Mouse (Mus musculus): ENCODE data around the gene Dctn3. TPM values are rescaled to one million over a fixed set of nuclear protein-coding genes. Genes with fewer than 3 reads are reported as not detected.

Dctn3 gene
- polyA plus RNA-seq (2014; fragmentation: Illumina TruSeq; extraction: RNeasy Lipid Tissue Mini Kit (QIAGEN cat#74804); ENCODE audit: low read depth, low replicate concordance) = 116 TPM

GRCm38 (mm10) chr4:41722918-41723351, at the start of gene Dctn3:
Dctn3 (minus strand) TSS chr4:41723170.

GRCm38 (mm10) chr4:41755338-41756305, 32.7 kb upstream of the Dctn3 start, which contains the start of gene Sigmar1:
Sigmar1 (minus strand) TSS chr4:41756157.

GRCm38 (mm10) chr4:41754797-41755337, 31.9 kb upstream of the Dctn3 start, which contains the start of gene Galt:
Galt (plus strand) TSS chr4:41755228.

GRCm38 (mm10) chr4:41731052-41731765, 8.2 kb upstream of the Dctn3 start, which contains the start of gene Arid3c:
Arid3c (minus strand) TSS chr4:41731142.

GRCm38 (mm10) chr4:41713197-41714067, 9.5 kb downstream of the Dctn3 start, which contains the start of gene Rpp25l:
Rpp25l (minus strand) TSS chr4:41713534.

GRCm38 (mm10) chr4:41699783-41700182, 23.2 kb downstream of the Dctn3 start, which contains the start of gene Il11ra1:
Il11ra1 (plus strand) TSS chr4:41699989.

GRCm38 (mm10) chr4:41696930-41697841, 25.8 kb downstream of the Dctn3 start, which contains the start of gene Cntfr:
Cntfr (minus strand) TSS chr4:41697089.

Other genes starting within 250 kb of the Dctn3 start
- gene AI464131, start 220.1 kb downstream of the Dctn3 start, polyA plus RNA-seq (2014; fragmentation: Illumina TruSeq; extraction: RNeasy Lipid Tissue Mini Kit (QIAGEN cat#74804); ENCODE audit: low read depth, low replicate concordance) = 11.5 TPM
- gene 1110017D15Rik, start 205.8 kb downstream of the Dctn3 start, polyA plus RNA-seq (2014; fragmentation: Illumina TruSeq; extraction: RNeasy Lipid Tissue Mini Kit (QIAGEN cat#74804); ENCODE audit: low read depth, low replicate concordance) = 17.3 TPM
- 15.3 TPM for gene Fam219a, start 153.6 kb downstream of the Dctn3 start, polyA plus RNA-seq (2014; fragmentation: Illumina TruSeq; extraction: RNeasy Lipid Tissue Mini Kit (QIAGEN cat#74804); ENCODE audit: low read depth, low replicate concordance)
- 3.5 TPM for gene Dnaic1, start 153.4 kb downstream of the Dctn3 start, polyA plus RNA-seq (2014; fragmentation: Illumina TruSeq; extraction: RNeasy Lipid Tissue Mini Kit (QIAGEN cat#74804); ENCODE audit: low read depth, low replicate concordance)
- gene Enho, start 82.8 kb downstream of the Dctn3 start, polyA plus RNA-seq (2014; fragmentation: Illumina TruSeq; extraction: RNeasy Lipid Tissue Mini Kit (QIAGEN cat#74804); ENCODE audit: low read depth, low replicate concordance) = 6.7 TPM
- 5.9 TPM for gene Cntfr, start 26.1 kb downstream of the Dctn3 start, polyA plus RNA-seq (2014; fragmentation: Illumina TruSeq; extraction: RNeasy Lipid Tissue Mini Kit (QIAGEN cat#74804); ENCODE audit: low read depth, low replicate concordance)
- 70.6 TPM for gene Il11ra1, start 23.2 kb downstream of the Dctn3 start, polyA plus RNA-seq (2014; fragmentation: Illumina TruSeq; extraction: RNeasy Lipid Tissue Mini Kit (QIAGEN cat#74804); ENCODE audit: low read depth, low replicate concordance)
- 28.9 TPM for gene Rpp25l, start 9.6 kb downstream of the Dctn3 start, polyA plus RNA-seq (2014; fragmentation: Illumina TruSeq; extraction: RNeasy Lipid Tissue Mini Kit (QIAGEN cat#74804); ENCODE audit: low read depth, low replicate concordance)
- not detected for gene Arid3c, start 8.0 kb upstream of the Dctn3 start, polyA plus RNA-seq (2014; fragmentation: Illumina TruSeq; extraction: RNeasy Lipid Tissue Mini Kit (QIAGEN cat#74804); ENCODE audit: low read depth, low replicate concordance)
- 26.4 TPM for gene Galt, start 32.1 kb upstream of the Dctn3 start, polyA plus RNA-seq (2014; fragmentation: Illumina TruSeq; extraction: RNeasy Lipid Tissue Mini Kit (QIAGEN cat#74804); ENCODE audit: low read depth, low replicate concordance)
- 73.4 TPM for gene Sigmar1, start 33.0 kb upstream of the Dctn3 start, polyA plus RNA-seq (2014; fragmentation: Illumina TruSeq; extraction: RNeasy Lipid Tissue Mini Kit (QIAGEN cat#74804); ENCODE audit: low read depth, low replicate concordance)
- 49.4 TPM for gene Ccl27a, start 51.1 kb upstream of the Dctn3 start, polyA plus RNA-seq (2014; fragmentation: Illumina TruSeq; extraction: RNeasy Lipid Tissue Mini Kit (QIAGEN cat#74804); ENCODE audit: low read depth, low replicate concordance)
- gene Gm21541, start 180.4 kb upstream of the Dctn3 start, polyA plus RNA-seq (2014; fragmentation: Illumina TruSeq; extraction: RNeasy Lipid Tissue Mini Kit (QIAGEN cat#74804); ENCODE audit: low read depth, low replicate concordance) = 34.3 TPM
- gene Gm20878, start 218.4 kb upstream of the Dctn3 start, polyA plus RNA-seq (2014; fragmentation: Illumina TruSeq; extraction: RNeasy Lipid Tissue Mini Kit (QIAGEN cat#74804); ENCODE audit: low read depth, low replicate concordance) = 6.0 TPM
- gene Fam205a4, start 242.9 kb upstream of the Dctn3 start, polyA plus RNA-seq (2014; fragmentation: Illumina TruSeq; extraction: RNeasy Lipid Tissue Mini Kit (QIAGEN cat#74804); ENCODE audit: low read depth, low replicate concordance) = 0.83 TPM

Measured in adipose tissue, adult 10 weeks (tissue).